Mouse (Mus musculus): ENCODE data around the gene Reg4. TPM values are rescaled to one million over a fixed set of nuclear protein-coding genes. Genes with fewer than 3 reads are reported as not detected.

Gene Reg4
- not detected in 2 replicates for polyA plus RNA-seq (2015; fragmentation: Nextera tagmentation; extraction: Ambion mirVana)

DNA sequence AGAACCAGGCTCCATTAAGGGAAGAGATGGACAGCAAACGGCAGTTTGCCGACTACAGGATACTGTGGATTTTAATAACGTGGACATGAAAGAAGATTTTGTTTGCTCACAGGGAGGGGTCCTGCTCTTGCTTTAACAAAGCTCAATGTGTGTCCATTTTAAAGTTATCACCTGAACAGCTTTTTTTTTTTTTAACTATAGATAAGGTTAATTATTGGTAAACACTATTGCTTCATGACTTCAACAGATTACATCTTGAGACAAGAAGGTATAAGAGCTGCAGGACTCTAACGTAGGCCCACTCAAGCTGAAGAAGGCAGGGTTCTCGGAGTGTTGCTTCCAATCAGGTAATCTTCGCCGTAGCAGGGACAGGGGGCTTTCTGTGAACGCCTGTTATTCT lies at the start of gene Reg4:
TSS of gene Reg4 (plus strand) at position 301 of the 400 bp plus-strand sequence.
- WGBS = 84% methylated on average over 8 of the region's 8 CpGs
- Histone ChIP-seq H3K9ac (no peak within 1 kb of the TSS), H3K9me3 (no peaks in the 10 kb centered on the region), H3K4me3 (no peak within 1 kb of the TSS), H3K27me3 (no peaks in the 10 kb centered on the region), H3K36me3 (no peaks in the 10 kb centered on the region), H3K27ac (no peak within 1 kb of the TSS), H3K4me2 (no peak within 1 kb of the TSS), H3K4me1 (no peaks in the 10 kb centered on the region)
- ATAC-seq (ENCODE audit: insufficient number of reproducible peaks, low FRiP score, low TSS enrichment, low read depth) = no peak

DNA sequence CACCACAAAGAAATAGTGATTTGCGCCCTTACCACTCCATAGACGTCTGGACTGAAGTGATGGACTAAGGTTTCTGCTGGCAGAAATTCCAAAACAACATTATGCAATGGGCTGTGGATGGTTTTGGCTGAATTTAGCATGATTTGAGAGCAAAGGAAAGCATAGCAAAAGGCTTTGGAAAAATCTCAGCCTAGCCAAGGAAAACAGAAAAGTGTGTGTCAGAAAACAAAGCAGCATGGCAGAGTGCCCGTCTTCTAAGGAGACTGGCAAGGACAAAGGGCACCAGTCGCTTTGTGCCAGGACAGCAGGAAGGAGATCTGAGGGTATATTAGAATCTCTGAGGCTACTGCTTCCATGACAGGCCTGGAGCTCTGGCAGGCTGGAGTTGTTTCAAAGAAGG lies 43.6 kb upstream of the Reg4 start:
- Histone ChIP-seq H3K27me3 (no peaks in the 10 kb centered on the region), H3K4me2 (no peak overlapping the region), H3K9me3 (no peaks in the 10 kb centered on the region), H3K36me3 (no peaks in the 10 kb centered on the region), H3K27ac (peak overlapping the region; percentile 82), H3K4me1 (peaks cover 5% of the 10 kb centered on the region; the same call in 1 of the 2 replicates), H3K4me3 (no peak overlapping the region), H3K9ac (no peak overlapping the region)
- ATAC-seq (ENCODE audit: insufficient number of reproducible peaks, low FRiP score, low TSS enrichment, low read depth) = peak; percentile 44; the same call in 1 of the 2 replicates
- 69% methylated on average over 4 of the region's 4 CpGs for WGBS

DNA sequence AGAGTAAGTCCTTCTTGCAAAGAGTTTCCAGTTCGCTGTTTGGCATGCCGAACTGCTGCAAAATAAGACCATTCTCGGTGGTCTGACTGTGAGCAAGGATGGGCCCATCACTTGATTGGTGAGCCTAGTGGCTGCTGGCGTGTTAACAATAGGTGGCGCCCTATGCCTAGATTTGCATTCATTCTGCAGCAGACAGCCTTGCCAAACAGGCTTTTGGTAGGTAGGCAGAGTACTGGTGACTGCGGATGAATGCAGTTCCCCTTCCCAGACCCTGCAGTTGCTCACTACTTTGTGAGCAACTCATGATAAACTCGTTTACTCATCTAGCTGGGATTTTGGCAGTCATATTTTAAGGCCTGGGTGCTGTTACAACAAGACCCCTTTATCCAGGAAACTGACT lies 41.2 kb upstream of the Reg4 start:
- H3K4me3 ChIP-seq = no peak overlapping the region
- no peak overlapping the region for H3K27ac ChIP-seq
- H3K9ac ChIP-seq = no peak overlapping the region
- H3K9me3 ChIP-seq = no peaks in the 10 kb centered on the region
- H3K36me3 ChIP-seq = no peaks in the 10 kb centered on the region
- peaks cover 5% of the 10 kb centered on the region; the same call in 1 of the 2 replicates for H3K4me1 ChIP-seq
- no peak overlapping the region for H3K4me2 ChIP-seq
- no peak for ATAC-seq (ENCODE audit: insufficient number of reproducible peaks, low FRiP score, low TSS enrichment, low read depth)
- WGBS = 26% methylated on average over 7 of the region's 7 CpGs
- H3K27me3 ChIP-seq = no peaks in the 10 kb centered on the region

DNA sequence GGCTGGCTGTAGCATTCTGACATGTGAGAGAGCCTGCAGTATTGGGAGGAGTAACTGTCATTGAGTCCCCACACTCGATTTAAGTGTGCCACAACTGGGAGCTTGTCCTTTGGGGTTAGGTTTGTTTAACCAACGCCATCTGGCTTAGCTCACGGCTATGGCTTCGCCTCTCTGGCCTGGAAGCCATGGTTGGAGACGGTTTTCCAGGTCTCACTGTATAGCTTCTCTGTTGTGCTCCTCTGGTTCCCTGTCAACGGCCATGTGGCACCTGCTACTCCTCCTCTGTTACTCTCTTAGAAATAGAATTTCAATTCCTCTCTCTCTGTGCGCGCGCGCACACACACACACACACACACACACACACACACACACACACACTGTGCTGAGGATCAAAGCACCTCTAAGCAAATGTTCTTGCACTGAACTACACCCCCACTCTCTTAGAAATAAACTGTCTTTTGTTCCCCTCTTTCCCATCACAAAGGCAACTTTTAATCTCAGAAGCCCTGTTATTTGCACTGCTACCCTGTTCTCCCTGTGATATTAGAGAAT lies 36.7 kb upstream of the Reg4 start:
- H3K9ac ChIP-seq = no peak overlapping the region
- no peaks in the 10 kb centered on the region for H3K9me3 ChIP-seq
- H3K4me1 ChIP-seq = no peaks in the 10 kb centered on the region
- ATAC-seq (ENCODE audit: insufficient number of reproducible peaks, low FRiP score, low TSS enrichment, low read depth) = no peak
- no peak overlapping the region for H3K4me3 ChIP-seq
- H3K36me3 ChIP-seq = no peaks in the 10 kb centered on the region
- WGBS = 57% methylated on average over 10 of the region's 10 CpGs
- no peak overlapping the region for H3K27ac ChIP-seq
- no peaks in the 10 kb centered on the region for H3K27me3 ChIP-seq
- H3K4me2 ChIP-seq = no peak overlapping the region

DNA sequence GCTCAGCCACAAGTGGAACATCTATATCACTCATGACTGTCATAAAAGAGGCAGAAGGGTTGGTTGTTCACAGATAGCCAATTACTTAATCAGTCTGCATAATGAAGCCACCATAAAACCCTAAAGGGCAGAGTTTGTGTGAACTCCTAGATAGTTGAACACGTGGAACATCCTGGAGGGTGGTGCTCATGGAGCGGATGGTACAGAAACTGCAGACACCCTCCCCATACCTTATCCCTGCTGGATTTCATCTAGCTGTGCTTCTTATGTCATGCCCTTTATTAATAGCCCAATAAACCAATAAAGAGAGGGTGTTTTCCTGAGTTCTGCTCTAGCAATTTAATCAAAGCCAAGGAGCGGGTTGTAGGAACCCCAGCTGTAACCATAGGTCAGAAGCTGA lies 34.2 kb upstream of the Reg4 start:
- Histone ChIP-seq H3K27me3 (no peaks in the 10 kb centered on the region), H3K9me3 (no peaks in the 10 kb centered on the region), H3K4me3 (no peak overlapping the region), H3K4me1 (no peaks in the 10 kb centered on the region), H3K36me3 (no peaks in the 10 kb centered on the region), H3K27ac (no peak overlapping the region), H3K9ac (no peak overlapping the region), H3K4me2 (no peak overlapping the region)
- 79% methylated on average over 3 of the region's 3 CpGs for WGBS
- no peak for ATAC-seq (ENCODE audit: insufficient number of reproducible peaks, low FRiP score, low TSS enrichment, low read depth)

DNA sequence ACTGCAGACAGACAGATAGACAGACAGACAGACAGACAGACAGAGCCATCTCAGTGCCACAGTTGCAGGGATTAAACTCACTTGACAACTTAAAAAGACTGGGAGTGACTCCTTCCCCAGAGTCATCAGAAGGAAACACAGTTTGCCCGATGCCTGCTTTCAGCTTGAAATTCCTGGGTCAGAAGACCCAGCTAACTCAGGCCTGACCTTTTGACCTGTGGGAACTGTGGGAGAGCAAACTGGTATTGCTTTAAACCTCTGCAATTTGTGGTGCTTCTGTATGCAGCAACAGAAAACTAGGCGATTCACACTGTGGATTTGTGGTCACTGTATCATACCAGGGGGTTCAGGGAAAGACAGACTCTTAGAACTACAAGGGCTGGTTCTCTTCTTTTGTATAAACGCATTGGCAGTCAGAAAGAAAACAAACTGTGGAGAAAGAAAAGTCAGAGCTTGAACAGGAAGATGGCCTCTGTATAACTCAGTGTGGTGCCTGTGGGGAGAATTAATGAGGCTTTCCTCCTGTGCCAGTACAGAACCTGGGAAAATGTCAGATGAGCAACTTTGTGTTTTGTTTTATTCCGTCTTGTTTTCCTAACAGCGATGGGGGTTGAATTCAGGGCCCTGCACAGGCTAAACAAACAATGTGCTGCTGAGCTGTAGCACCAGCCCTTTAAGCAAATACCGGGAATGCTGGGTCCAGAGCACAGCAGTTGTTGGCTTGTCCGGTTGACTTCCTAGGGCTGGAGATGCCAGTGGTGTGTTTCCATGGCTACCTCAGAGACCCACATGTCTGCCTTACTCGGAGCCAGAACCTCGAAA lies 24.0 kb upstream of the Reg4 start:
- ATAC-seq (ENCODE audit: insufficient number of reproducible peaks, low FRiP score, low TSS enrichment, low read depth) = no peak

DNA sequence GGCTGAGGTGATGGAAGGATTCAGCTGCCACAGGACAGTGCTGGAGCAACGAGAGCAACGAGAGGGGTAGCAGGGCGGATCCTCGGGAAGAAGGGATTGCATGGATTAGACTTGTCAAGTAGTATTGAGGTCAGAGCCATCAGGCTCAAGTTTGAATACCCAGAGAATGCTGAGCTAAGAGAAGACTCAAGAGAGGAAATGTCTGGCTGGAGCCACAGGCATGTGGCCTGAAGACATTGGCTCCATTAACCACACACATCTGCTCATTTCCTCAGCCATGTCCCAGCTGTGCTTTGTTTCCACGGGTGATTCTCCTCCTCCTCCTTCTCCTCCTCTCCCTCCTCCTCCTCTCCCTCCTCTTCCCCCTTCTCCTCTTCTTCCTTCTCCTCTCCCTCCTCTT lies 22.2 kb upstream of the Reg4 start:
- Histone ChIP-seq H3K36me3 (no peaks in the 10 kb centered on the region), H3K9me3 (no peaks in the 10 kb centered on the region), H3K27ac (no peak overlapping the region), H3K4me2 (no peak overlapping the region), H3K4me1 (peaks cover 3% of the 10 kb centered on the region; the same call in 1 of the 2 replicates), H3K4me3 (no peak overlapping the region), H3K27me3 (no peaks in the 10 kb centered on the region), H3K9ac (no peak overlapping the region)
- no peak for ATAC-seq (ENCODE audit: insufficient number of reproducible peaks, low FRiP score, low TSS enrichment, low read depth)
- 52% methylated on average over 5 of the region's 5 CpGs for WGBS

More for the DNA sequence above, 24.0 kb upstream of the Reg4 start:
- H3K36me3 ChIP-seq = no peaks in the 10 kb centered on the region
- H3K4me3 ChIP-seq = no peak overlapping the region
- H3K4me1 ChIP-seq = peaks cover 3% of the 10 kb centered on the region; the same call in 1 of the 2 replicates
- H3K9me3 ChIP-seq = no peaks in the 10 kb centered on the region
- H3K27me3 ChIP-seq = no peaks in the 10 kb centered on the region
- no peak overlapping the region for H3K4me2 ChIP-seq
- H3K9ac ChIP-seq = no peak overlapping the region
- no peak overlapping the region for H3K27ac ChIP-seq
- WGBS = 40% methylated on average over 9 of the region's 9 CpGs

DNA sequence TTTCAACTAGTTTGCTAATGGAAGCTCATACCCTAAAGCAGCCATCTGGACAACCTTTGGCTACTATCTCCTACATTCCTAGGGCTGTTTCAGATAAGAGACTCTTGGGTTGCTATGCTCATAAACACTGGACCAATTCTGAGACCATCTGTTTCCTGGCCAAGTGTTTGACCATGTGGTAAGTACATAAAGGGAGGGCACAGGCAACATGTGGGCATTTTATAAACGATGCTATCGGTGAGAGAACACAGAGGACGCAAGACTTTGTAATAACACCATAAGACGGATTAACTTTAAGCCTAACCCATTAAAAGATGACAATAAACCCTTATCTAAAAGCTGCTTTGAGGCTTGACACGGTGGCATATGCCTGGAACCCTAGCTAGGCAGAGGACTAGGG lies 18.7 kb upstream of the Reg4 start:
- H3K9ac ChIP-seq = no peak overlapping the region
- H3K4me2 ChIP-seq = no peak overlapping the region
- WGBS = 37% methylated on average over 5 of the region's 5 CpGs
- no peak overlapping the region for H3K4me3 ChIP-seq
- H3K36me3 ChIP-seq = no peaks in the 10 kb centered on the region
- H3K4me1 ChIP-seq = peaks cover 1% of the 10 kb centered on the region; the same call in 1 of the 2 replicates
- ATAC-seq (ENCODE audit: insufficient number of reproducible peaks, low FRiP score, low TSS enrichment, low read depth) = no peak
- no peaks in the 10 kb centered on the region for H3K27me3 ChIP-seq
- no peak overlapping the region for H3K27ac ChIP-seq
- no peaks in the 10 kb centered on the region for H3K9me3 ChIP-seq

DNA sequence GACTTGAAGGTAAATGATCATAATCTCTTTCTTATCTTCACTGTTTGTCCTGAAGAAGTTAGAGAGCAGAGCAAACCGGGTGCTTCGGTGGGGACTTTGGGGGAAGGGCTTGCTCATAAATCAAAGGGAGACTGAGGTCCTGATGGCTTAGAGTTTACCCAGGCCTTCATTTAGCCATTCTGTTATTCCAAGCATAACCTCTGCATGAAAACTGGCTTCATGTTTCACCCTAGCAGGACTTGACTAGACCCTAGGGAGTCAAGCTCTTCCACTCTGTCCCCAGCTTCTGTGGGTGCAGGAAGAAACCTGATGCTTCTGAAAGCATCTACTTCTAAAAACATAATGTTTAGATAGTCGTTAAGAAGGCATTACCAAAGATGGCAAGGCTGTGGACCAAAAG lies 15.0 kb upstream of the Reg4 start:
- ATAC-seq (ENCODE audit: insufficient number of reproducible peaks, low FRiP score, low TSS enrichment, low read depth) = no peak
- no peaks in the 10 kb centered on the region for H3K27me3 ChIP-seq
- H3K4me2 ChIP-seq = no peak overlapping the region
- no peak overlapping the region for H3K4me3 ChIP-seq
- H3K9me3 ChIP-seq = no peaks in the 10 kb centered on the region
- 24% methylated on average over 3 of the region's 3 CpGs for WGBS
- H3K9ac ChIP-seq = no peak overlapping the region
- H3K36me3 ChIP-seq = no peaks in the 10 kb centered on the region
- no peak overlapping the region for H3K27ac ChIP-seq
- H3K4me1 ChIP-seq = no peaks in the 10 kb centered on the region

DNA sequence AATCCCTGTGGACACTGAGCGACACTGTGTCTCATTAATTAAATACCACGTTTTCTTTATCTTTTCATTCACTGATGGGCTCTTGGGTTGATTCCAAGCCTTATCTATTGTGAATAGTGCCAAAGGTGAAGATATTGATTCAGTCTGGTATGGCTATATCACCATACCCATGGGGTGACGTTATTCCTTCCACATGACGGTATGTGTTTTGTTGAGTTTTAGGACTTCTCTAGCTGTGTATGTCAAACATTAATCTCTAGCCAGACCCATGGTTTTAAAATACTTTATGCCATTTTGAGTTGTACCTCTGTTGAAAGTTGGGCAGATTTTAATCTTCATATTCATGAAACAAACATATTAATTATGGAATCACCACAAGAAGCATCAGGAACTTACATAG lies 12.8 kb upstream of the Reg4 start:
- H3K4me3 ChIP-seq = no peak overlapping the region
- H3K27me3 ChIP-seq = no peaks in the 10 kb centered on the region
- H3K36me3 ChIP-seq = no peaks in the 10 kb centered on the region
- no peaks in the 10 kb centered on the region for H3K9me3 ChIP-seq
- no peak overlapping the region for H3K27ac ChIP-seq
- 79% methylated on average over 4 of the region's 4 CpGs for WGBS
- no peaks in the 10 kb centered on the region for H3K4me1 ChIP-seq
- ATAC-seq (ENCODE audit: insufficient number of reproducible peaks, low FRiP score, low TSS enrichment, low read depth) = no peak
- no peak overlapping the region for H3K9ac ChIP-seq
- H3K4me2 ChIP-seq = no peak overlapping the region

DNA sequence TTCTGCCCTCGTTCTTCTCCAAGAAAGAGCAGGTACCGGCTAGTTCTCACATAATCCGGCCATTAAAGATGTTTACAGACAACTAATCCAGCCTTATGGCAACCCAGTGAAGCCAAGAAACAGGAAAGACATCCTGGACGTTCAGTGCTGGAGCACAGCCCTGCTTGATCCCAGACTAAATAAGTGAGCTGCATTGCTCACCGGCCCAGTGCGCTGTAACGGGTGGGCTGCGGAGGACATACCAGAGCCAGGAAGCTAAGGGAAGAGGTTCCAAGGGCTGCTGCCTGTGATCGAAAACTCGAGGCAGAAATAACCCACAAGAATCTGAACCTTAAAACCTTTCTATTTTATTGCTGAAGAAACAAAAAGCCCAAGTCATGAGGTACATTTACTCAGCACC lies 11.1 kb upstream of the Reg4 start:
- 59% methylated on average over 10 of the region's 10 CpGs for WGBS
- Histone ChIP-seq H3K9me3 (no peaks in the 10 kb centered on the region), H3K27me3 (no peaks in the 10 kb centered on the region), H3K4me3 (no peak overlapping the region), H3K4me2 (no peak overlapping the region), H3K4me1 (no peaks in the 10 kb centered on the region), H3K36me3 (no peaks in the 10 kb centered on the region), H3K27ac (no peak overlapping the region), H3K9ac (no peak overlapping the region)
- ATAC-seq (ENCODE audit: insufficient number of reproducible peaks, low FRiP score, low TSS enrichment, low read depth) = no peak

DNA sequence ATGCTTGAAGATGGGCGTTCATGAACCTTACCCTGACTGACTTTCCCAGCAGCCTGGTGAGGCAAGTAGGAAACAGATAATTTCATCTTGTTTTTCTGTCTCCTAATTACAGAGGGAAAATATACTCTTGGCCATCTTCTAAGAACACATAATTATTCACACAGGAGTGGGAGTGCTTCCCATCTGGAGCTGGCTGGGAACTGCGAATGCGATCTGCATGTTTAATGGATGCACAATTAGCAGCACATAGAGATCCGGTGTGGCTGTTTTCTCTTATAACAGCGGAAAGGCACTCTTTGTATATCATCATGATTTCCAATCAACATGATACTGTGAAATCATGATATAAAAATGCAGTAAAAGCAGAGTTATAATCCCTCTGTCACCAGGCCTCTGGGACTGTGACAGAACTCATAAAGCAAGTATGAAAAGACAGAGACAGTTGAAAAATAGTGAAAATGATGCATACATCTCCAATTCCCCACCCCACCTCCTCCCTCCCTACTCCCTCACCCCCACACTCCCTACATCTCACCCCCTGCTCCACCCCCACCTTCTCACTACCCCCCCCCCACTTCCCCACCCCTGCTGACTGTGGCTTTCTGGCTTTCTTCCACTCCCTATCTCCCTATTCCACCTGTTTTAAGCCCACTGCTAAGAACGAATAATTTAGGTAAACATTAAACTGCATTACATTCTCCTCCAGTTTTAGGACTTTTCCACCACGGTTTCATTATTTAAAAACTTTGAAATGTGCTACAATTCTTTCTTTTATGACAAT lies 10.5 kb upstream of the Reg4 start:
- H3K4me2 ChIP-seq = no peak overlapping the region
- H3K27ac ChIP-seq = no peak overlapping the region
- no peak for ATAC-seq (ENCODE audit: insufficient number of reproducible peaks, low FRiP score, low TSS enrichment, low read depth)
- H3K4me3 ChIP-seq = no peak overlapping the region
- no peaks in the 10 kb centered on the region for H3K9me3 ChIP-seq
- H3K36me3 ChIP-seq = no peaks in the 10 kb centered on the region
- H3K27me3 ChIP-seq = no peaks in the 10 kb centered on the region
- no peak overlapping the region for H3K9ac ChIP-seq
- 63% methylated on average over 7 of the region's 7 CpGs for WGBS
- no peaks in the 10 kb centered on the region for H3K4me1 ChIP-seq
